In the genomic region with DNA sequence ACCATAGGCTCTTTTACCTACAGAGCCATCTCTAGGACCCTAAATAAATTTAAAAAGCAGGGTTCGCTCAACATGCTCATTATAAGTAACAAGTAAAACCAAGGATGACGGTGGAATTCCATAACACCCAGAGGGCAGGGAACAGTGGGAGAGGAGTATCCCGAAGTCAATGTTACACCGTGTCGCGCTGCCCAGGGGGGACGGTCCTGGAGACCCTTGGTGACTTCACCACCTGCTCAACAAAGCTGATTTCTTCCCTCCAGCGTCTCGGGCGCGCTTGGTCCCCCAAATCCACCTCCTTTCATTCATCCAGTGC, we compare ENCODE assay signal across 8 mouse cellular contexts. TPM values are rescaled to one million over a fixed set of nuclear protein-coding genes. Genes with fewer than 3 reads are reported as not detected.
DNase-seq lines count a peak whose midpoint lies in the region; ATAC-seq and TF ChIP-seq lines count a peak whose summit lies in the region.

No protein-coding gene starts in this region.

- intact Hi-C loops in left cerebral cortex, postnatal 14 days (cut with DNase I) = no loop called here

- no peak for TF ChIP-seq CTCF in lung, postnatal 0 days (IDR thresholded peaks at IDR 0.05)

- H3K4me2 ChIP-seq in lung, postnatal 0 days (replicated peaks; ENCODE audit: low read depth, low read length) = peak overlapping the region; percentile 93
- peak overlapping the region; percentile 72 for H3K4me2 ChIP-seq in limb, embryonic 14.5 days (replicated peaks; ENCODE audit: low read depth, low read length, severe bottlenecking)
- peak overlapping the region; percentile 89 for H3K4me2 ChIP-seq in stomach, embryonic 15.5 days

- 0 out of 2 replicates have a peak overlapping the region, but pooled peaks have one; percentile 34 for H3K9ac ChIP-seq in lung, postnatal 0 days (replicated peaks; ENCODE audit: low read depth)
- H3K9ac ChIP-seq in limb, embryonic 14.5 days (ENCODE audit: low read depth, low read length, severe bottlenecking) = peak overlapping the region; percentile 93
- H3K9ac ChIP-seq in stomach, embryonic 15.5 days = peak overlapping the region; percentile 55; the same call in 1 of the 2 replicates

- no peak for TF ChIP-seq POLR2A in limb, embryonic 14.5 days (IDR thresholded peaks at IDR 0.05; ENCODE audit: borderline replicate concordance, extremely low read depth, insufficient read depth, insufficient read length)

- ATAC-seq in cerebellum, adult (ENCODE audit: insufficient number of reproducible peaks, low FRiP score, low TSS enrichment) = 0 out of 2 replicates have a peak, but pooled peaks have one; percentile 19
- peak; percentile 10; the same call in 1 of the 2 replicates for ATAC-seq in lung, postnatal 0 days
- ATAC-seq in limb, embryonic 14.5 days (ENCODE audit: low FRiP score, low read depth) = peak; percentile 35
- no peak for ATAC-seq in stomach, embryonic 15.5 days (ENCODE audit: insufficient read depth, low FRiP score, low read depth)

- no peaks in the 10 kb centered on the region for H3K27me3 ChIP-seq in lung, postnatal 0 days (replicated peaks; ENCODE audit: insufficient read depth, low read length)
- no peaks in the 10 kb centered on the region for H3K27me3 ChIP-seq in limb, embryonic 14.5 days (ENCODE audit: control insufficient read depth, insufficient read depth, low read length)
- no peaks in the 10 kb centered on the region for H3K27me3 ChIP-seq in stomach, embryonic 15.5 days (replicated peaks)

- DNase-seq in cerebellum, postnatal 36 days = no peak
- DNase-seq in lung, postnatal 0 days (ENCODE audit: low spot score) = no peak
- DNase-seq in lung, postnatal 25 days (ENCODE audit: low spot score) = no peak
- DNase-seq in limb, embryonic 14.5 days (ENCODE audit: low spot score) = no peak
- no peak for DNase-seq in cerebellum, adult 11-12 months
- DNase-seq in left cerebral cortex, postnatal 14 days (ENCODE audit: low spot score in 2 of 2) = no peak

- H3K4me3 ChIP-seq in lung, postnatal 0 days (ENCODE audit: low read depth, low read length) = peak overlapping the region; percentile 67
- peak overlapping the region; percentile 67 for H3K4me3 ChIP-seq in limb, embryonic 14.5 days (replicated peaks; ENCODE audit: low read length)
- H3K4me3 ChIP-seq in stomach, embryonic 15.5 days (replicated peaks) = peak overlapping the region; percentile 64

- H3K36me3 ChIP-seq in lung, postnatal 0 days (ENCODE audit: insufficient read depth, low read length) = no peaks in the 10 kb centered on the region
- H3K36me3 ChIP-seq in limb, embryonic 14.5 days (ENCODE audit: control insufficient read depth, insufficient read depth, low read length) = no peaks in the 10 kb centered on the region
- no peaks in the 10 kb centered on the region for H3K36me3 ChIP-seq in stomach, embryonic 15.5 days

- no peaks in the 10 kb centered on the region for H3K9me3 ChIP-seq in lung, postnatal 0 days (ENCODE audit: low read length)
- H3K9me3 ChIP-seq in limb, embryonic 14.5 days (ENCODE audit: control insufficient read depth, low read length) = no peaks in the 10 kb centered on the region
- H3K9me3 ChIP-seq in stomach, embryonic 15.5 days = no peaks in the 10 kb centered on the region

- TF ChIP-seq EP300 in lung, postnatal 0 days (IDR thresholded peaks at IDR 0.05) = no peak

- 7% methylated on average over 11 of the region's 11 CpGs for WGBS in lung, postnatal 0 days
- WGBS in limb, embryonic 14.5 days = 3% methylated on average over 11 of the region's 11 CpGs
- WGBS in stomach, embryonic 15.5 days = 10% methylated on average over 11 of the region's 11 CpGs

- no peak overlapping the region for H3K27ac ChIP-seq in lung, postnatal 0 days (ENCODE audit: low read length)
- peak overlapping the region; percentile 85; the same call in 1 of the 2 replicates for H3K27ac ChIP-seq in limb, embryonic 14.5 days (replicated peaks; ENCODE audit: low read depth, low read length)
- H3K27ac ChIP-seq in stomach, embryonic 15.5 days = no peak overlapping the region

- H3K4me1 ChIP-seq in lung, postnatal 0 days (ENCODE audit: insufficient read depth, low read depth, low read length) = no peaks in the 10 kb centered on the region
- peaks cover 3% of the 10 kb centered on the region; the same call in 1 of the 2 replicates for H3K4me1 ChIP-seq in limb, embryonic 14.5 days (ENCODE audit: control insufficient read depth, insufficient read depth, low read length)
- no peaks in the 10 kb centered on the region for H3K4me1 ChIP-seq in stomach, embryonic 15.5 days

RNA-seq across cellular contexts. Expression of gene Cox20, which starts 43.2 kb away (rescaled TPM):
- polyA plus RNA-seq in lung, postnatal 0 days (2015; fragmentation: Nextera tagmentation; extraction: Ambion mirVana) = 87.1 and 94.8 TPM in 2 replicates
- polyA plus RNA-seq in limb, embryonic 14.5 days (2012; rRNA removed) = 53.3 and 72.8 TPM in 2 replicates
- polyA plus RNA-seq in limb, embryonic 14.5 days (2014; fragmentation: Nextera tagmentation; extraction: Ambion mirVana) = 116 and 118 TPM in 2 replicates
- 134 and 137 TPM in 2 replicates for polyA plus RNA-seq in stomach, embryonic 15.5 days (2015; fragmentation: Nextera tagmentation; extraction: Ambion mirVana)
- 10 to 100 TPM; 29.4 to 29.6 TPM for total RNA-seq in left cerebral cortex, postnatal 14 days (2021)

Comparison
In these comparisons a context has a peak if more than half of its experiments do, and no peak if none do; other contexts are left out.
1. H3K9ac ChIP-seq: peak in every context shown above with its lines; median percentile 93 in limb, embryonic 14.5 days; 55 in stomach, embryonic 15.5 days; 34 in lung, postnatal 0 days.